Mouse (Mus musculus) hindbrain, postnatal 0 days (tissue): ENCODE results near the gene Smarca4. TPM values are rescaled to one million over a fixed set of nuclear protein-coding genes. Genes with fewer than 3 reads are reported as not detected.

Source experiments
- ATAC-seq: fragments of 200-750 bp; cut with Nextera tagmentation; 2 replicates; pipeline ENCODE4 v1.8.0; 2017; ENCODE audit warnings: mild to moderate bottlenecking, moderate TSS enrichment, moderate library complexity
- DNase-seq: peaks from one replicate; pipeline ENCODE4 v3.0.0-alpha.2; 2015; ENCODE audit warnings: low spot score
- H3K27ac ChIP-seq: fragments of 300-500 bp; sonication (generic); 2 replicates; pipeline ENCODE4 v1.5.1; 2014; ENCODE audit warnings: mild to moderate bottlenecking
- H3K27me3 ChIP-seq: fragments of 300-500 bp; sonication (generic); 2 replicates; pipeline ENCODE4 v1.6.1; 2014; ENCODE audit warnings: low read length, mixed read lengths; ENCODE audit not compliant: insufficient read depth
- H3K36me3 ChIP-seq: fragments of 300-500 bp; sonication (generic); 2 replicates; pipeline ENCODE4 v1.6.1; 2014; ENCODE audit warnings: low read length, mixed read lengths; ENCODE audit not compliant: insufficient read depth
- H3K4me1 ChIP-seq: fragments of 300-500 bp; sonication (generic); 2 replicates; pipeline ENCODE4 v1.6.1; 2014; ENCODE audit warnings: antibody characterized with exemption, low read length, mixed read lengths; ENCODE audit not compliant: insufficient read depth
- H3K4me2 ChIP-seq: fragments of 300-500 bp; sonication (generic); 2 replicates; pipeline ENCODE4 v1.6.1; 2014; ENCODE audit warnings: low read depth, mild to moderate bottlenecking, low read length, moderate library complexity, mixed read lengths
- H3K4me3 ChIP-seq: fragments of 300-500 bp; sonication (generic); 2 replicates; pipeline ENCODE4 v1.5.1; 2014; ENCODE audit warnings: low read length
- H3K9ac ChIP-seq: fragments of 300-500 bp; sonication (generic); replicated peaks from 2 replicates; pipeline ENCODE4 v1.6.1; 2014; ENCODE audit warnings: mild to moderate bottlenecking, low read length, moderate library complexity, mixed read lengths
- H3K9me3 ChIP-seq: fragments of 300-500 bp; sonication (generic); 2 replicates; pipeline ENCODE4 v1.6.1; 2016; ENCODE audit warnings: low read length, mixed read lengths
- CTCF ChIP-seq: IDR thresholded peaks from 2 replicates; pipeline ENCODE4 v1.5.1; 2016; ENCODE audit warnings: antibody characterized with exemption, control low read depth, low read depth
- WGBS: fragments of 180-500 bp; shearing (Covaris S2); extraction: QIAGEN DNeasy Blood & Tissue Kit; methylation state at CpG from one replicate; pipeline ENCODE4 v1.1.7; 2014; 5-methylcytosine and 5-hydroxymethylcytosine counted together
- polyA plus RNA-seq: library from polyadenylated mRNA; unstranded; fragments of >200 nt; fragmentation: Nextera tagmentation; extraction: Ambion mirVana; gene quantifications from 2 replicates; pipeline ENCODE4 v1.2.1, GENCODE M21; 2015
- total RNA-seq: library from RNA; depleted of rRNA; stranded (reverse); fragments of >200 nt; gene quantifications from 2 replicates; pipeline ENCODE4 v1.2.3, GENCODE M21; 2014

Gene Smarca4
- total and polyA plus RNA-seq, 2 experiments from 2014 or later, result 80.6 to 171 TPM

GRCm38 (mm10) chr9:21677706-21678105 is 61.7 kb downstream of the Smarca4 start:
- Histone ChIP-seq H3K4me1 (no peaks in the 10 kb centered on the region), H3K4me2 (no peak overlapping the region), H3K27ac (no peak overlapping the region), H3K36me3 (peaks cover 86% of the 10 kb centered on the region), H3K27me3 (no peaks in the 10 kb centered on the region), H3K9me3 (no peaks in the 10 kb centered on the region), H3K4me3 (no peak overlapping the region), H3K9ac (no peak overlapping the region)
- DNase-seq (no peak), ATAC-seq (no peak)
- WGBS, result 94% methylated on average over 17 of the region's 17 CpGs
- TF ChIP-seq CTCF, result no peak

DNA sequence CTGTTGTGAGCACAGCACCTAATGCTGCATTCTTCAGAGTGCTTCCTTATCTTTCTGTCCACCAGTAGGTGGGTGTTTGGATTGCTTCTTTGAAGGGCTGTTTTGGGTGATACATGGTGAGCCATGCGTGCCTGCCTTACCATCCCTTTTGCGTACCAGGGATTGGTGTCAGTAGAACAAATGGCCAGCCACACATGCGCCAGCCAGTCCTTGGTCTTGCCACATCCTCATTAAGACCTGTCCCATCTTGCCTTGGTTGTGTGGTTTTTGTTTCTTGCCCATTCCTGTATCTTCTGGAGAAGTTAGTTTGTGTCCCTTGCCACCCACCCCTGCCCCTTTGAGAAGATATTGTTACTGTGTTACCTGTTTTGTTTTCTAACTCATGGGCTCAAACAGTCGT is 64.5 kb downstream of the Smarca4 start:
- no peak for TF ChIP-seq CTCF
- no peak overlapping the region for H3K4me2 ChIP-seq
- H3K27me3 ChIP-seq, result no peaks in the 10 kb centered on the region
- peaks cover 82% of the 10 kb centered on the region for H3K36me3 ChIP-seq
- H3K9me3 ChIP-seq, result no peaks in the 10 kb centered on the region
- no peaks in the 10 kb centered on the region for H3K4me1 ChIP-seq
- no peak overlapping the region for H3K4me3 ChIP-seq
- 88% methylated on average over 4 of the region's 4 CpGs for WGBS
- no peak overlapping the region for H3K27ac ChIP-seq
- no peak for DNase-seq
- H3K9ac ChIP-seq, result no peak overlapping the region
- ATAC-seq, result no peak

DNA sequence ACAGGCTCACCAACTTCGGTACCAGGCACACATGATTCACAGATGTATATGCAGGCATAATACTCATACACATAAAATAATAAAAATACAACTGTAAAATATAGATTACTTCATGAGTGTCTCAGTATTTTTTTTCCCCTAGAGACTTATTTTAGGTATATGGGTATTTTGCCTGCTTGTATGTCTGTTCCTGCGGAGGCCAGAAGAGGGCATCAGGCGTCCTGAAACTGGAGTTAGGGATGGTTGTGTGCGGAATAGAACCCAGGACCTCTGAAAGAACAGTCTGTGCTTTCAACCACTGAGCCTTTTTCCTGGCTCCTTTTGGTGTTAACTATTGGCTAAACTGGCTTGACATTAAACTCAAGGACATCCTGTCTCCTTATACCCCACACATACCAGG is 66.9 kb downstream of the Smarca4 start:
- peak; percentile 50 for TF ChIP-seq CTCF
- ATAC-seq, result no peak
- WGBS, result 86% methylated on average over 4 of the region's 4 CpGs

DNA sequence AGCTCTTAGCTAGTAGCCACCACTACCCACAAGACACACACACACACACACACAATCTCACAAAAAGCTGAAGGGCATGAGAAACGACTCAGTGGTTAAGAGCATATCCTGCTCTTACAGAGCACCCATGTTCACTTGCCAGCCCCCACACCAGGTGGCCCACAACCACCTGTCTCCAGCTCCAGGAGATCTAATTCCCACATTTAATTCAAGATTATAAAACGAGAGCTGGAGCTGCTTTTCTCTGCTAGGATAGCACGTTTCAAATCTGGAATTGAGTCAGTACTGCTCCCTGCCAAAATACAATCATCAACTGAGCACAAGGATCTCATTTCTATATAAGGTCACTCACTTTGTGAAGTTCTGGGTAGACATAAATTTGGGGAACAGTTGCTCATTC is 67.9 kb downstream of the Smarca4 start:
- Histone ChIP-seq H3K27ac (no peak overlapping the region), H3K36me3 (peaks cover 74% of the 10 kb centered on the region), H3K4me1 (no peaks in the 10 kb centered on the region), H3K9ac (no peak overlapping the region), H3K4me3 (no peak overlapping the region), H3K9me3 (no peaks in the 10 kb centered on the region), H3K4me2 (no peak overlapping the region), H3K27me3 (no peaks in the 10 kb centered on the region)
- WGBS, result 89% methylated on average over 3 of the region's 3 CpGs
- DNase-seq, result no peak
- no peak for ATAC-seq
- TF ChIP-seq CTCF, result no peak

More for the DNA sequence above, 66.9 kb downstream of the Smarca4 start:
- H3K27me3 ChIP-seq, result no peaks in the 10 kb centered on the region
- no peaks in the 10 kb centered on the region for H3K9me3 ChIP-seq
- H3K36me3 ChIP-seq, result peaks cover 79% of the 10 kb centered on the region
- H3K4me3 ChIP-seq, result no peak overlapping the region
- H3K27ac ChIP-seq, result no peak overlapping the region
- no peaks in the 10 kb centered on the region for H3K4me1 ChIP-seq
- no peak overlapping the region for H3K9ac ChIP-seq
- H3K4me2 ChIP-seq, result no peak overlapping the region
- no peak for DNase-seq

- H3K4me3 ChIP-seq, result no peak overlapping the region
- H3K4me1 ChIP-seq, result no peaks in the 10 kb centered on the region
- TF ChIP-seq CTCF, result no peak
- H3K27ac ChIP-seq, result no peak overlapping the region
- H3K27me3 ChIP-seq, result no peaks in the 10 kb centered on the region
- H3K4me2 ChIP-seq, result no peak overlapping the region
- peaks cover 62% of the 10 kb centered on the region for H3K36me3 ChIP-seq
- WGBS, result 81% methylated on average over 7 of the region's 7 CpGs
- no peaks in the 10 kb centered on the region for H3K9me3 ChIP-seq
- no peak overlapping the region for H3K9ac ChIP-seq
- DNase-seq, result no peak
- ATAC-seq, result no peak
Observed at GRCm38 (mm10) chr9:21688554-21688953, 72.6 kb downstream of the Smarca4 start.

- Histone ChIP-seq H3K4me3 (no peak overlapping the region), H3K4me2 (no peak overlapping the region), H3K9me3 (no peaks in the 10 kb centered on the region), H3K9ac (no peak overlapping the region), H3K4me1 (no peaks in the 10 kb centered on the region), H3K27ac (no peak overlapping the region), H3K36me3 (peaks cover 62% of the 10 kb centered on the region), H3K27me3 (no peaks in the 10 kb centered on the region)
- 83% methylated on average over 3 of the region's 3 CpGs for WGBS
- TF ChIP-seq CTCF, result no peak
- no peak for ATAC-seq
- DNase-seq, result no peak
Observed at GRCm38 (mm10) chr9:21690031-21690430, 74.1 kb downstream of the Smarca4 start.

GRCm38 (mm10) chr9:21691862-21692261 is 75.9 kb downstream of the Smarca4 start:
- ATAC-seq (peak; percentile 58), DNase-seq (peak; percentile 63)
- TF ChIP-seq CTCF, result peak; percentile 70
- Histone ChIP-seq H3K4me3 (no peak overlapping the region), H3K9me3 (no peaks in the 10 kb centered on the region), H3K9ac (no peak overlapping the region), H3K36me3 (peaks cover 50% of the 10 kb centered on the region; the same call in 1 of the 2 replicates), H3K4me1 (no peaks in the 10 kb centered on the region), H3K27ac (no peak overlapping the region), H3K27me3 (no peaks in the 10 kb centered on the region), H3K4me2 (no peak overlapping the region)
- 50% methylated on average over 2 of the region's 2 CpGs for WGBS
